Mouse (Mus musculus) heart, embryonic 11.5 days (tissue): Measurements from ENCODE around the gene LTO1. TPM values are rescaled to one million over a fixed set of nuclear protein-coding genes. Genes with fewer than 3 reads are reported as not detected.

Experiments
- ATAC-seq: fragments of 200-750 bp; cut with Nextera tagmentation; replicated peaks from 2 replicates; pipeline ENCODE4 v1.8.0; 2017; ENCODE audit warnings: moderate library complexity; ENCODE audit not compliant: insufficient number of reproducible peaks, low FRiP score, low TSS enrichment
- H3K27ac ChIP-seq: fragments of 300-500 bp; sonication (generic); 2 replicates; pipeline ENCODE4 v1.5.1; 2014; ENCODE audit warnings: mild to moderate bottlenecking, low read depth, low read length
- H3K27me3 ChIP-seq: fragments of 300-500 bp; sonication (generic); 2 replicates; pipeline ENCODE4 v1.6.1; 2014; ENCODE audit warnings: mild to moderate bottlenecking, low read length, mixed read lengths; ENCODE audit not compliant: control insufficient read depth, insufficient read depth
- H3K36me3 ChIP-seq: fragments of 300-500 bp; sonication (generic); 2 replicates; pipeline ENCODE4 v1.6.1; 2014; ENCODE audit warnings: mild to moderate bottlenecking, low read length, moderate library complexity, mixed read lengths; ENCODE audit not compliant: control insufficient read depth, insufficient read depth
- H3K4me1 ChIP-seq: fragments of 300-500 bp; sonication (generic); 2 replicates; pipeline ENCODE4 v1.6.1; 2014; ENCODE audit warnings: low read length; ENCODE audit not compliant: control insufficient read depth, insufficient read depth
- H3K4me2 ChIP-seq: fragments of 300-500 bp; sonication (generic); 2 replicates; pipeline ENCODE4 v1.6.1; 2014; ENCODE audit warnings: mild to moderate bottlenecking, moderate library complexity
- H3K4me3 ChIP-seq: fragments of 300-500 bp; sonication (generic); 2 replicates; pipeline ENCODE4 v1.5.1; 2014; ENCODE audit warnings: low read depth, low read length
- H3K9ac ChIP-seq: fragments of 300-500 bp; sonication (generic); 2 replicates; pipeline ENCODE4 v1.6.1; 2014; ENCODE audit warnings: mild to moderate bottlenecking, low read depth, low read length, moderate library complexity
- H3K9me3 ChIP-seq: fragments of 300-500 bp; sonication (generic); replicated peaks from 2 replicates; pipeline ENCODE4 v1.6.1; 2016; ENCODE audit warnings: low read length; ENCODE audit not compliant: control insufficient read depth
- WGBS: fragments of 180-500 bp; shearing (Covaris S2); extraction: QIAGEN DNeasy Blood & Tissue Kit; methylation state at CpG from one replicate; pipeline ENCODE4 v1.1.7; 2014; ENCODE audit not compliant: insufficient replicate concordance; 5-methylcytosine and 5-hydroxymethylcytosine counted together
- polyA plus RNA-seq: library from polyadenylated mRNA; unstranded; fragments of >200 nt; fragmentation: Nextera tagmentation; extraction: Ambion mirVana; gene quantifications from 2 replicates; pipeline ENCODE4 v1.2.1, GENCODE M21; 2014

The LTO1 gene
- 17.1 and 21.2 TPM in 2 replicates for polyA plus RNA-seq

- no peaks in the 10 kb centered on the region for H3K27me3 ChIP-seq
- peaks cover 10% of the 10 kb centered on the region for H3K36me3 ChIP-seq
- H3K9me3 ChIP-seq, result no peaks in the 10 kb centered on the region
- H3K27ac ChIP-seq, result peak within 1 kb of the TSS; percentile 68
- H3K4me2 ChIP-seq, result peak within 1 kb of the TSS; percentile 96
- 1% methylated on average over 55 of the region's 55 CpGs for WGBS
- peaks cover 9% of the 10 kb centered on the region for H3K4me1 ChIP-seq
- peak within 1 kb of the TSS; percentile 85 for H3K4me3 ChIP-seq
- ATAC-seq, result peak; percentile 95
- peak within 1 kb of the TSS; percentile 89 for H3K9ac ChIP-seq
Measured at GRCm38 (mm10) chr7:144914948-144915750, at the start of gene LTO1. Gene LTO1 (plus strand): TSS chr7:144915100.

- 55% methylated on average over 4 of the region's 4 CpGs for WGBS
- H3K4me2 ChIP-seq, result no peak overlapping the region
- peaks cover under 1% of the 10 kb centered on the region for H3K4me1 ChIP-seq
- no peaks in the 10 kb centered on the region for H3K9me3 ChIP-seq
- H3K27me3 ChIP-seq, result peaks cover 45% of the 10 kb centered on the region
- H3K36me3 ChIP-seq, result no peaks in the 10 kb centered on the region
- no peak overlapping the region for H3K27ac ChIP-seq
- no peak for ATAC-seq
- no peak overlapping the region for H3K9ac ChIP-seq
- no peak overlapping the region for H3K4me3 ChIP-seq
Measured at GRCm38 (mm10) chr7:144867161-144867560, 47.7 kb upstream of the LTO1 start.

- Histone ChIP-seq H3K27ac (no peak overlapping the region), H3K9ac (no peak overlapping the region), H3K4me3 (no peak overlapping the region), H3K9me3 (no peaks in the 10 kb centered on the region), H3K4me1 (no peaks in the 10 kb centered on the region), H3K36me3 (no peaks in the 10 kb centered on the region), H3K27me3 (peaks cover 41% of the 10 kb centered on the region), H3K4me2 (no peak overlapping the region)
- 73% methylated on average over 8 of the region's 8 CpGs for WGBS
- no peak for ATAC-seq
Measured at GRCm38 (mm10) chr7:144867602-144868001, 47.3 kb upstream of the LTO1 start.

- Histone ChIP-seq H3K27me3 (peaks cover 14% of the 10 kb centered on the region), H3K36me3 (no peaks in the 10 kb centered on the region), H3K27ac (no peak overlapping the region), H3K4me1 (peaks cover 8% of the 10 kb centered on the region; the same call in 1 of the 2 replicates), H3K9me3 (no peaks in the 10 kb centered on the region), H3K9ac (no peak overlapping the region), H3K4me2 (no peak overlapping the region), H3K4me3 (no peak overlapping the region)
- ATAC-seq, result no peak
- WGBS, result 53% methylated on average over 4 of the region's 4 CpGs
Measured at GRCm38 (mm10) chr7:144872420-144872819, 42.5 kb upstream of the LTO1 start.

GRCm38 (mm10) chr7:144873160-144873559 lies 41.7 kb upstream of the LTO1 start:
- ATAC-seq, result no peak
- no peak overlapping the region for H3K27ac ChIP-seq
- WGBS, result 64% methylated on average over 4 of the region's 4 CpGs
- H3K4me2 ChIP-seq, result no peak overlapping the region
- peaks cover 8% of the 10 kb centered on the region; the same call in 1 of the 2 replicates for H3K4me1 ChIP-seq
- H3K9ac ChIP-seq, result no peak overlapping the region
- peaks cover 11% of the 10 kb centered on the region for H3K27me3 ChIP-seq
- H3K36me3 ChIP-seq, result no peaks in the 10 kb centered on the region
- no peaks in the 10 kb centered on the region for H3K9me3 ChIP-seq
- H3K4me3 ChIP-seq, result no peak overlapping the region

GRCm38 (mm10) chr7:144874226-144874625 lies 40.7 kb upstream of the LTO1 start:
- Histone ChIP-seq H3K9me3 (no peaks in the 10 kb centered on the region), H3K4me3 (no peak overlapping the region), H3K4me1 (peaks cover 8% of the 10 kb centered on the region; the same call in 1 of the 2 replicates), H3K4me2 (no peak overlapping the region), H3K27me3 (peaks cover 11% of the 10 kb centered on the region), H3K27ac (no peak overlapping the region), H3K9ac (no peak overlapping the region), H3K36me3 (no peaks in the 10 kb centered on the region)
- WGBS, result 67% methylated on average over 4 of the region's 4 CpGs
- ATAC-seq, result no peak

GRCm38 (mm10) chr7:144878401-144878800 lies 36.5 kb upstream of the LTO1 start:
- Histone ChIP-seq H3K27me3 (peaks cover 11% of the 10 kb centered on the region), H3K4me2 (no peak overlapping the region), H3K36me3 (no peaks in the 10 kb centered on the region), H3K9me3 (no peaks in the 10 kb centered on the region), H3K4me1 (peaks cover 11% of the 10 kb centered on the region; the same call in 1 of the 2 replicates), H3K27ac (no peak overlapping the region), H3K4me3 (no peak overlapping the region), H3K9ac (no peak overlapping the region)
- no peak for ATAC-seq
- 91% methylated on average over 1 of the region's 1 CpGs for WGBS

GRCm38 (mm10) chr7:144883106-144883505 lies 31.8 kb upstream of the LTO1 start:
- H3K4me3 ChIP-seq, result no peak overlapping the region
- H3K9me3 ChIP-seq, result no peaks in the 10 kb centered on the region
- no peak overlapping the region for H3K9ac ChIP-seq
- no peaks in the 10 kb centered on the region; the same call in 1 of the 2 replicates for H3K27me3 ChIP-seq
- no peaks in the 10 kb centered on the region for H3K36me3 ChIP-seq
- 33% methylated on average over 2 of the region's 2 CpGs for WGBS
- H3K4me1 ChIP-seq, result peaks cover 9% of the 10 kb centered on the region
- no peak for ATAC-seq
- H3K27ac ChIP-seq, result no peak overlapping the region
- no peak overlapping the region for H3K4me2 ChIP-seq

GRCm38 (mm10) chr7:144887672-144888071 lies 27.2 kb upstream of the LTO1 start:
- 70% methylated on average over 2 of the region's 2 CpGs for WGBS
- Histone ChIP-seq H3K4me1 (peaks cover 9% of the 10 kb centered on the region), H3K4me2 (no peak overlapping the region), H3K9me3 (no peaks in the 10 kb centered on the region), H3K27me3 (peaks cover 13% of the 10 kb centered on the region), H3K4me3 (no peak overlapping the region), H3K36me3 (no peaks in the 10 kb centered on the region), H3K9ac (no peak overlapping the region), H3K27ac (no peak overlapping the region)
- ATAC-seq, result no peak
